24 mouse cellular contexts compared by ENCODE assay signal in the genomic region with DNA sequence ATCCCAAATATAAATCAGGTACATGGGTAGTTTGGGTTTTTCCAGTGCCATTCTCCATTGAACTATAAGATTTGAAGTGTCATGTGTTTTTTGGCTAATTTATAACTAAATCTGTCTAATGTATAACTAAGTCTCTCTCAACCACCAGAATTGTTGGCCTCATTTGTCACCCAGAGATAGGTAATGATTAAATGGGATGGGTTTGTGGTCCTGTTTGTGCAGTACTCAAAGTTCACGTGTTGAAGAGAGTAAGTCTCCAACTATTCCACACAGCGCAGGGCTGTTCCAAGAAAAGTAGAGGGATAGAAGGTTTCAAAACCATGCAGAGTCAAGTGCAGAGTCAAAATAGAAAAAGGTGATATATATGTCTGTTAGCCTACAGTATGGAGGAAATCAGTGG. TPM values are rescaled to one million over a fixed set of nuclear protein-coding genes. Genes with fewer than 3 reads are reported as not detected.
DNase-seq lines count a peak whose midpoint lies in the region; ATAC-seq and TF ChIP-seq lines count a peak whose summit lies in the region.
"Had no signal": no experiment of that assay in that cellular context is flagged by ENCODE, and none has a peak within 500 bp of the region (broad histone marks: within the 10 kb centered on the region; RNA-seq: fewer than 3 reads in every experiment).

No protein-coding gene starts in this region.

- no peaks in the 10 kb centered on the region for H3K9me3 ChIP-seq in stomach, embryonic 15.5 days
- H3K9me3 ChIP-seq in stomach, postnatal 0 days (ENCODE audit: control insufficient read depth, low read length) = no peaks in the 10 kb centered on the region
- no peaks in the 10 kb centered on the region for H3K9me3 ChIP-seq in kidney, postnatal 0 days (replicated peaks; ENCODE audit: low read length)
- H3K9me3 ChIP-seq in liver, embryonic 14.5 days (ENCODE audit: control insufficient read depth, low read length) = no peaks in the 10 kb centered on the region
- no peaks in the 10 kb centered on the region for H3K9me3 ChIP-seq in forebrain, embryonic 11.5 days (ENCODE audit: control insufficient read depth, low read length)
- H3K9me3 ChIP-seq: embryonic facial prominence, embryonic 12.5 days; heart, embryonic 15.5 days had no signal

- ATAC-seq in stomach, embryonic 15.5 days (ENCODE audit: insufficient read depth, low FRiP score, low read depth) = peak; percentile 27; the same call in 1 of the 2 replicates
- no peak for ATAC-seq in stomach, postnatal 0 days (ENCODE audit: low FRiP score, low TSS enrichment)
- peak; percentile 88 for ATAC-seq in kidney, postnatal 0 days (replicated peaks; ENCODE audit: low FRiP score, low read depth)
- ATAC-seq in liver, embryonic 14.5 days (ENCODE audit: insufficient read depth) = peak; percentile 56; the same call in 1 of the 2 replicates
- ATAC-seq in forebrain, embryonic 11.5 days (replicated peaks; ENCODE audit: low FRiP score) = no peak
- ATAC-seq: forebrain, postnatal 0 days had no signal

- TF ChIP-seq CTCF in stomach, postnatal 0 days (IDR thresholded peaks at IDR 0.05; ENCODE audit: low read depth) = no peak
- TF ChIP-seq CTCF in kidney, postnatal 0 days (IDR thresholded peaks at IDR 0.05; ENCODE audit: low read depth) = no peak
- no peak for TF ChIP-seq CTCF in liver, embryonic 14.5 days (IDR thresholded peaks at IDR 0.05; ENCODE audit: low read depth)
- no peak for TF ChIP-seq CTCF in heart, adult 2 months (IDR thresholded peaks at IDR 0.05)

- no peaks in the 10 kb centered on the region for H3K79me2 ChIP-seq in heart, adult 2 months (replicated peaks; ENCODE audit: control insufficient read depth, insufficient read depth, low read length)

- TF ChIP-seq EP300 in stomach, postnatal 0 days (optimal IDR thresholded peaks at IDR 0.05) = no peak
- no peak for TF ChIP-seq EP300 in liver, embryonic 14.5 days (IDR thresholded peaks at IDR 0.05; ENCODE audit: low read depth)
- TF ChIP-seq EP300 in heart, adult 2 months (IDR thresholded peaks at IDR 0.05; ENCODE audit: insufficient read depth, low read depth, low read length) = no peak

- no peak for DNase-seq in stomach, postnatal 0 days (ENCODE audit: low spot score)
- DNase-seq in kidney, postnatal 0 days (ENCODE audit: low spot score) = peak; percentile 10
- peak in 1 of 3 experiments; percentile 17 for DNase-seq in liver, embryonic 14.5 days (ENCODE audit: low read depth in 3 of 3, low spot score in 3 of 3)
- no peak for DNase-seq in left cerebral cortex, postnatal 36 days (ENCODE audit: low spot score in 2 of 2)
- DNase-seq in right cerebral cortex, adult 2 months (ENCODE audit: low spot score in 2 of 2) = no peak
- DNase-seq in heart, adult 2 months = no peak
- no peak for DNase-seq in forebrain, embryonic 11.5 days (ENCODE audit: low spot score)
- DNase-seq: adrenal gland, postnatal 10 days; cerebellum, adult 11-12 months; forebrain, postnatal 0 days; heart, adult 11 months; layer of hippocampus, adult 9-11 months; lung, postnatal 10 days; right cerebral cortex, adult 18-20 months; thymus, postnatal 25 days had no signal

- no peaks in the 10 kb centered on the region for H3K27me3 ChIP-seq in stomach, embryonic 15.5 days (replicated peaks)
- no peaks in the 10 kb centered on the region for H3K27me3 ChIP-seq in stomach, postnatal 0 days (ENCODE audit: control insufficient read depth, insufficient read depth, low read length)
- no peaks in the 10 kb centered on the region for H3K27me3 ChIP-seq in kidney, postnatal 0 days (ENCODE audit: insufficient read depth, low read length)
- no peaks in the 10 kb centered on the region for H3K27me3 ChIP-seq in liver, embryonic 14.5 days (ENCODE audit: control insufficient read depth, insufficient read depth, low read length)
- no peaks in the 10 kb centered on the region for H3K27me3 ChIP-seq in heart, adult 2 months (ENCODE audit: control insufficient read depth, insufficient read depth, low read length)
- no peaks in the 10 kb centered on the region for H3K27me3 ChIP-seq in forebrain, embryonic 11.5 days (ENCODE audit: control insufficient read depth, insufficient read depth, low read length)
- H3K27me3 ChIP-seq: embryonic facial prominence, embryonic 12.5 days; heart, embryonic 15.5 days had no signal

- no peaks in the 10 kb centered on the region for H3K4me1 ChIP-seq in stomach, embryonic 15.5 days
- H3K4me1 ChIP-seq in stomach, postnatal 0 days (replicated peaks; ENCODE audit: control insufficient read depth, insufficient read depth) = no peaks in the 10 kb centered on the region
- H3K4me1 ChIP-seq in kidney, postnatal 0 days (replicated peaks; ENCODE audit: insufficient read depth, low read length) = 0 out of 2 replicates have a peak, but pooled peaks cover 3% of the 10 kb centered on the region
- no peaks in the 10 kb centered on the region; a peak in 1 of 4 replicates for H3K4me1 ChIP-seq in liver, embryonic 14.5 days (replicated peaks; ENCODE audit: control insufficient read depth in 2 of 2, insufficient read depth in 2 of 2, low read length in 1 of 2)
- no peaks in the 10 kb centered on the region for H3K4me1 ChIP-seq in heart, adult 2 months (ENCODE audit: control insufficient read depth, insufficient read depth, low read length)
- H3K4me1 ChIP-seq in forebrain, embryonic 11.5 days (replicated peaks; ENCODE audit: control insufficient read depth, insufficient read depth, low read length) = no peaks in the 10 kb centered on the region
- H3K4me1 ChIP-seq: embryonic facial prominence, embryonic 12.5 days; heart, embryonic 15.5 days had no signal

- H3K9ac ChIP-seq in stomach, embryonic 15.5 days = no peak overlapping the region
- no peak overlapping the region for H3K9ac ChIP-seq in stomach, postnatal 0 days (ENCODE audit: low read length)
- H3K9ac ChIP-seq in kidney, postnatal 0 days (ENCODE audit: low read depth, low read length) = no peak overlapping the region
- no peak overlapping the region for H3K9ac ChIP-seq in liver, embryonic 14.5 days (replicated peaks)
- no peak overlapping the region for H3K9ac ChIP-seq in heart, adult 2 months (ENCODE audit: low read depth, low read length)
- H3K9ac ChIP-seq in forebrain, embryonic 11.5 days (ENCODE audit: low read length) = no peak overlapping the region
- H3K9ac ChIP-seq: embryonic facial prominence, embryonic 12.5 days; forebrain, postnatal 0 days; heart, embryonic 15.5 days had no signal

- intact Hi-C loops in left cerebral cortex, postnatal 36 days (cut with DNase I) = no loop called here
- intact Hi-C loops in heart, adult 2 months (cut with DNase I) = no loop called here

- WGBS in stomach, embryonic 15.5 days = 74% methylated on average over 2 of the region's 2 CpGs
- WGBS in stomach, postnatal 0 days = 70% methylated on average over 2 of the region's 2 CpGs
- WGBS in kidney, postnatal 0 days = 64% methylated on average over 2 of the region's 2 CpGs
- 70% methylated on average over 2 of the region's 2 CpGs for WGBS in liver, embryonic 14.5 days (ENCODE audit: insufficient replicate concordance)
- WGBS in heart, adult 2 months = 91% methylated on average over 2 of the region's 2 CpGs
- WGBS in forebrain, embryonic 11.5 days = 89% methylated on average over 2 of the region's 2 CpGs

- no peak overlapping the region for H3K4me2 ChIP-seq in stomach, embryonic 15.5 days
- no peak overlapping the region for H3K4me2 ChIP-seq in stomach, postnatal 0 days (replicated peaks; ENCODE audit: low read depth)
- H3K4me2 ChIP-seq in kidney, postnatal 0 days (ENCODE audit: low read length) = no peak overlapping the region
- no peak overlapping the region for H3K4me2 ChIP-seq in liver, embryonic 14.5 days (ENCODE audit: low read depth)
- H3K4me2 ChIP-seq in forebrain, embryonic 11.5 days (ENCODE audit: low read depth, low read length, severe bottlenecking) = no peak overlapping the region
- H3K4me2 ChIP-seq: embryonic facial prominence, embryonic 12.5 days; heart, embryonic 15.5 days had no signal

- no peaks in the 10 kb centered on the region for H3K36me3 ChIP-seq in stomach, embryonic 15.5 days
- H3K36me3 ChIP-seq in stomach, postnatal 0 days (ENCODE audit: control insufficient read depth, insufficient read depth, low read length) = no peaks in the 10 kb centered on the region
- H3K36me3 ChIP-seq in kidney, postnatal 0 days (ENCODE audit: insufficient read depth, low read length) = no peaks in the 10 kb centered on the region
- H3K36me3 ChIP-seq in liver, embryonic 14.5 days (replicated peaks; ENCODE audit: control insufficient read depth, insufficient read depth, low read depth) = no peaks in the 10 kb centered on the region
- H3K36me3 ChIP-seq in heart, adult 2 months (ENCODE audit: control insufficient read depth, insufficient read depth, low read length) = no peaks in the 10 kb centered on the region
- H3K36me3 ChIP-seq in forebrain, embryonic 11.5 days (ENCODE audit: control insufficient read depth, insufficient read depth, low read length) = no peaks in the 10 kb centered on the region
- H3K36me3 ChIP-seq: embryonic facial prominence, embryonic 12.5 days; heart, embryonic 15.5 days had no signal

- H3K4me3 ChIP-seq in stomach, embryonic 15.5 days (replicated peaks) = no peak overlapping the region
- H3K4me3 ChIP-seq in stomach, postnatal 0 days (ENCODE audit: low read depth, low read length) = no peak overlapping the region
- H3K4me3 ChIP-seq in kidney, postnatal 0 days (replicated peaks; ENCODE audit: low read depth, low read length) = no peak overlapping the region
- H3K4me3 ChIP-seq in liver, embryonic 14.5 days (ENCODE audit: insufficient read depth in 1 of 2, low read depth in 2 of 2, low read length in 2 of 2) = no peak overlapping the region
- H3K4me3 ChIP-seq in heart, adult 2 months = no peak overlapping the region
- no peak overlapping the region for H3K4me3 ChIP-seq in forebrain, embryonic 11.5 days (ENCODE audit: low read depth, low read length)
- H3K4me3 ChIP-seq: embryonic facial prominence, embryonic 12.5 days; heart, embryonic 15.5 days had no signal

- no peak overlapping the region for H3K27ac ChIP-seq in stomach, embryonic 15.5 days
- H3K27ac ChIP-seq in stomach, postnatal 0 days (replicated peaks) = no peak overlapping the region
- peak overlapping the region; percentile 60; the same call in 1 of the 2 replicates for H3K27ac ChIP-seq in kidney, postnatal 0 days
- no peak overlapping the region for H3K27ac ChIP-seq in liver, embryonic 14.5 days
- no peak overlapping the region for H3K27ac ChIP-seq in heart, adult 2 months
- no peak overlapping the region for H3K27ac ChIP-seq in forebrain, embryonic 11.5 days (ENCODE audit: low read depth, low read length)
- H3K27ac ChIP-seq: embryonic facial prominence, embryonic 12.5 days; heart, embryonic 15.5 days had no signal

- TF ChIP-seq POLR2A in heart, adult 2 months (IDR thresholded peaks at IDR 0.05; ENCODE audit: insufficient read depth, low read depth, low read length) = no peak

RNA-seq across cellular contexts. Expression of a gene that starts 5.3 kb away (rescaled TPM):
- 0.22 and 0.27 TPM in 2 replicates for polyA plus RNA-seq in stomach, embryonic 15.5 days (2015; fragmentation: Nextera tagmentation; extraction: Ambion mirVana)
- 0.23 and 0.36 TPM in 2 replicates for polyA plus RNA-seq in stomach, postnatal 0 days (2015; fragmentation: Nextera tagmentation; extraction: Ambion mirVana)
- not detected in 2 replicates for polyA plus RNA-seq in kidney, postnatal 0 days (2015; fragmentation: Nextera tagmentation; extraction: Ambion mirVana)
- polyA plus RNA-seq in liver, embryonic 14.5 days (2012; rRNA removed) = not detected in 2 replicates
- polyA plus RNA-seq in liver, embryonic 14.5 days (2014; fragmentation: Nextera tagmentation; extraction: Ambion mirVana) = not detected in 2 replicates
- not detected for total RNA-seq in left cerebral cortex, postnatal 36 days (2021)
- total RNA-seq in heart, adult 2 months (2021) = under 1 TPM in 1 of 2 experiments, not detected in 1; 0.70 TPM
- polyA plus RNA-seq in heart, adult 2 months (2012; rRNA removed) = 0.14 and 0.29 TPM in 2 replicates
- polyA plus RNA-seq in forebrain, embryonic 11.5 days (2014; fragmentation: Nextera tagmentation; extraction: Ambion mirVana) = not detected in 2 replicates
- total RNA-seq: adrenal gland, postnatal 10 days; common myeloid progenitor, adult 5-6 weeks; forebrain, postnatal 0 days; gastrocnemius, adult 18-20 months; hematopoietic stem cell, adult 5-6 weeks; megakaryocyte-erythroid progenitor cell, adult 5-6 weeks had no signal
- polyA plus RNA-seq: forebrain, postnatal 0 days; midbrain, postnatal 0 days; testis, adult 2 months had no signal

RNA-seq across cellular contexts. Expression of a gene that starts 13.4 kb away (rescaled TPM):
- 41.1 and 43.0 TPM in 2 replicates for polyA plus RNA-seq in stomach, embryonic 15.5 days (2015; fragmentation: Nextera tagmentation; extraction: Ambion mirVana)
- 21.3 and 24.2 TPM in 2 replicates for polyA plus RNA-seq in stomach, postnatal 0 days (2015; fragmentation: Nextera tagmentation; extraction: Ambion mirVana)
- polyA plus RNA-seq in kidney, postnatal 0 days (2015; fragmentation: Nextera tagmentation; extraction: Ambion mirVana) = 37.4 and 39.8 TPM in 2 replicates
- 6.1 and 8.5 TPM in 2 replicates for polyA plus RNA-seq in liver, embryonic 14.5 days (2012; rRNA removed)
- 15.9 and 16.7 TPM in 2 replicates for polyA plus RNA-seq in liver, embryonic 14.5 days (2014; fragmentation: Nextera tagmentation; extraction: Ambion mirVana)
- 10 to 100 TPM; 50.8 to 60.6 TPM for total RNA-seq in left cerebral cortex, postnatal 36 days (2021)
- 10 to 100 TPM; 33.7 to 35.9 TPM for total RNA-seq in heart, adult 2 months (2021)
- polyA plus RNA-seq in heart, adult 2 months (2012; rRNA removed) = 7.2 and 14.8 TPM in 2 replicates
- polyA plus RNA-seq in forebrain, embryonic 11.5 days (2014; fragmentation: Nextera tagmentation; extraction: Ambion mirVana) = 60.3 and 66.0 TPM in 2 replicates

Comparison
In these comparisons a context has a peak if more than half of its experiments do, and no peak if none do; other contexts are left out.
1. ATAC-seq: peak in stomach, embryonic 15.5 days (single experiment), kidney, postnatal 0 days (single experiment) and liver, embryonic 14.5 days (single experiment); none in stomach, postnatal 0 days (single experiment) and forebrain, embryonic 11.5 days (single experiment).